Mouse (Mus musculus): ENCODE results near the gene Slc4a5.

The Slc4a5 gene

DNA sequence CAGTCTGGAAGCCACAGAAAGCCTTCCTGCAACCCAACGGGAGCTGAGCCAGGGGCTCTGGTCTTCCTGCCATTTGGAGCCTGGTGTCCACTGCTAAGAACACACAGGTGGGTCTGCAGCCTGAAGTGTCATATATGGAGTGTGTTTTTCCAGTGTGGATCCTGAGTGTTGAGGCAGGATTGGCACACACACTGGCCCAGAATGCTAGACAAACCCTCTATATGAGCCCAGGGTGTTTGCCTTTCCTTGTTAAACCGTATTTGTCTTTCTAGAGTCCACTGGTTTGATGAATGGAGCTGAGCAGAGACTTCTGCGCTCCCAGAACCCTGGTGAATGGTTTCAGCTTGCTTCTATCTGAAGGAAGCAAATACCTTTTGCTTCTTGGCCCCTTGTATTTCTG, at the start of gene Slc4a5:
Gene Slc4a5, plus strand, starts transcription at position 15 of the 400 bp plus-strand sequence.
- DNase-seq (ENCODE audit: low spot score) = no peak

DNA sequence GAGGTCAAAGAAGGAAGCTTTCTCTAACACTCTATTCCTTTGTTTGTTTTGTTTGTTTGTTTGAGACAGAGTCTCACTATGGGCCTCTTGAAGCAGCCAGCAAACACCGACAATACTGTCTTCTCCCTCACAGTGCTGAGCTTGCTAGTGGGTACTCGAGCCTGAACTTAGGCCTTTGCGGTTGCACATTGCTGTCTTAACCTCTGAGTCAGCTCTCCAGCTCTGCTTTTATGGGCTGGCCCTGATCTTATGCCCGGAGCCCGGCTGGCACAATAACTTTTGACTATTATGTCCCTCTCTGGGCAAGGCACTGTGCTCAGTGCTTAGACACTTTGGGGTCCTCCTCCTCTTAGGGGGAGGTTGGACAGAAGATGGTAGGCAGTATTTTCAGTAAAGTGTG, 49.8 kb upstream of the Slc4a5 start:
- DNase-seq (ENCODE audit: low spot score) = no peak

DNA sequence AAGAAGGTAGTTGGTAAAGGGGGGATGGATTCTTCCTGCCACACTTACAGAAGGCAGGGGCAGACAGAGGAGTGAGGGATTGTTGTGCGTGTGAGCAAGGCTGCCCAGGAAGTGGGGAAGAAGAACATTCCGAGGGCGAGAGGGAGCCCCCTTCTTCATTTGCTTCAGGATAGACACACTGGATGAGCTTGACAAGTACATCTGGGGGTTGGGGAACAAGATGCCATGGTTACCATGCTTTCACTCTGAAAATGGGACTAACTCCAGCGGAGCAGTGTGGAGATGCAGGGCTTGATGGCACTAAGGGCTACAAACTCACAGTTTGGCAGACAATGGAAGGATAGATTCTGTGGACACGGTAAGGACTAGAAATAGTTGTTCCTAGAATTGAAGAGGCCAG, 48.6 kb upstream of the Slc4a5 start:
- DNase-seq (ENCODE audit: low spot score) = no peak

DNA sequence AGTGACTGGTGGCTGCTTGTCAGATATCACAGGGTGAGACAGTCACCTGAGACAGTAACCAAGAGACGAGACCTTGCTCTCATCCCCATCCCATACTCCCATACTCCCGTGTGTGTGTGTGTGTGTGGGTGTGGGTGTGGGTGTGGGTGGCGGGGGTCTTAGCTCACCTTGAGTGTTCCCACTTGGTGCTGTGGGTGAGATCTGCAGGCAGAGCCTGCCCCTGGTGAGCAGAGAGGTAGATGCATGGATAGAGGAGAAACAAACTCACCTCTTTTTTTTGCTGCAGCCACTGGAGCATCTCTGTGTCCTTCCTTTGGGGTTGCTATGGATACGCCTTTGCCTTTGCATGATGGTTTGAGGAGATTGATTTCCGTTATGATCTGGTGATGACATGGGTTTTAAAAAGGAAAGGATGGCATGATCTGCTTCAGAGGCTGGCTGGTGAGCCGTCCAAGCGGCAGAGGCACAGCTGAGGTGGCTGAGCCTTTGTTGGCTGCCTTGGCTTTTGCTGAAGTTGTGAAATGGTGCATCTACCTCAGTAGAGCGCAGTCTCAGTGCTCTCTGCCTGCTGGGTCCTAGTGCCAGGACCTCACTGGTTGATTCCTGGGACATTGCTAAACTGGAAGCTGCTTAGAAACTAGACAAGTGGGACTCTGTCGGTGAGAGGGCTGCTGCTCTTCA, 47.2 kb upstream of the Slc4a5 start:
- DNase-seq (ENCODE audit: low spot score) = no peak

DNA sequence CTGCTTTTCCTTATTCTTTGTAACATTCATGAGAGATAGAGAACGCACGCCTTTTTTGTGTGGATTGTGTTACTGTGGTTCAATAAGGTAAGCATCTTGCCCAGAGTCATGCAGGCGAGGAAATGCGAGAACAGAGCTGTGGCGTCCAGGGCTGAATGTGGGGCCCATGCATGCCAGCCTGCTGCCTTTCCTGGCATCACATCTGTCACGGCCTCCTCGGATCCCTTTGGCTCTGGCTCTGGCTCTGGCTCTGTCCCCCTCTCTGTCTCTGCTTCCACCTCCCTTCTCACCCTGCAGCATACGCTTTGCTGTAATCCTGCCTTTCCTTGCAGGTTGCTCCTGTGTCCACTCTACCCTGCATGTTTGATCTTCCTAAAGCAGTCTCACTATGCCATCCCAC, 43.6 kb upstream of the Slc4a5 start:
- DNase-seq (ENCODE audit: low spot score) = no peak

DNA sequence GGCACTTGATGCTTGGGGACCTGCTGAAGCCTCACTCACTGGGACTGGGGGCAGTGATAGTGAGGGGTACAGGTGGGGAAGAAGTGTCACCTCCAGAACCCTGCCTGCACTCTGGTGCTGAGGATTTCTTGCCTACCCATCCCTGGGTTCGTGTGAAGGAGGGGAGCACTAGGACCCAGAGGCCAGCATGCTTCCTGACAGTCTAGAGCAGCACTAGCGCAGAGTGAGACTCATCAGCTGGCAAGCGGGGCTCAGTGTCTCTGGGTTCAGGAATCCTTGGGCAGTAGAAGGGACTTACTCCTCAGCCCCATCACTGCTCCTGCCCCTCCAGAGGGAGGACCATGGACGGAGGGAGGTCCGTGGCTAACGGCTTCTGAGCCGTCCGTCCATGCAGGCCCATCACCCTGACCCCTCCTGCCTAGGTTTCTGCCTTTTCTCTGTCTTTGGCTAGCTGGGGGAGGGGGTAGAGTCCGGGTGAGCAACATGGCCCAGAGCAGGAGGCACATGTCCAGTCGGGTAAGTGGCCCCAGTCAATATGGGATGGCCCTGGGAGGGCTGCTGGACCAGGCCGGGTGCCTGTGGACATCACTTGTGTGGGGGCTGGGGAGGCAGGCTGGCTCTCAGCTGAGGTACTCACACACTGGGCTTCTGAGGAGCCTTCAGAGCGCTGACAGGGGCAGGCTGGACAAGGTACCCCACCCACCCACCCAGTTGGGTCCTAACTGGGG, 40.1 kb upstream of the Slc4a5 start:
- DNase-seq (ENCODE audit: low spot score) = no peak

DNA sequence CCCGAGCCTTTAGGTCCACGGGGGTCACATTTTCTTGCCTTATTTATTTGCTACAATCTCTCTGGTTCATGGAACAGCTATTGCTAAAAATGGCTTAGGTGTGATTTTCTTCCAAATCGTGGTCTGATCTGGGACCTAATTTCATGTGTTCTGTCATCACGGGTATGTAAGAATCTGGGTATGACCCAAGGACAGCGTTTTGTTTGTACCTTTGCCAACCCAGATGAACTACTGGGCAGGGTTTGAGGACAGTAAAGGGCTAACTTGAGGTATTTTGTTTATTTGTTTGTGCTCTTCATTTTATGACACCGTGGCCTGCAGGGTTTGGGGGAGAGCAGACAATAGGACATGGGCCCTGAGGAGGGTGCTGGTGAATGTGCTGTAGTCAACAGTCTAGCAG, 39.0 kb upstream of the Slc4a5 start:
- no peak for DNase-seq (ENCODE audit: low spot score)

DNA sequence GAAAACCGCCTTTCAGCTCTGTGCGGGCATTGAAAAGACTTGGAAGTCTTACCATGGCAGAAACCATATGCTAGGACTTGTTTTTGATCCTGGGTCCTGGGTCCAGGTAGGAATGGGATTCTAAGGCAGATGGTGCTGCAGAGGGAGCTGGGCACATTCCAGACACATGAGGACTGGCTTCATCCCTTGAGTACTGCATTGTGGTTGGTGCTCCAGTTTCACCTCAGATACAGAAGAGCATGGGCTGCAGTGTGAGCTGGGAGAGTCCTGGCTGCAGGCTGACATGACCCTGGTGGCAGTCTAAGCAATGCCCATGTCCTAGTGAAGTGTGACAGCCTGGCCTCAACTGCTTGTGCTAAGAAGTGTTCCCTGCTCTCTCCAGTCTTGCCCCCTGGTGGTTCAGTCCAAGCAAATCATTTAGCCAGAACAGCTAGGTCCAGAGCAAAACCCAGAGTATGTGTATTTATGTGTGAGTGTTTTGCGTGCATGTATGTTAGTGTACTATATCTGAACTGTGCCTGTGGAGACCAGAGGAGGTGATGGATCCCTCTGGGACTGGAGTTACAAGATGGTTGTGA, 34.7 kb upstream of the Slc4a5 start:
- DNase-seq (ENCODE audit: low spot score) = no peak

DNA sequence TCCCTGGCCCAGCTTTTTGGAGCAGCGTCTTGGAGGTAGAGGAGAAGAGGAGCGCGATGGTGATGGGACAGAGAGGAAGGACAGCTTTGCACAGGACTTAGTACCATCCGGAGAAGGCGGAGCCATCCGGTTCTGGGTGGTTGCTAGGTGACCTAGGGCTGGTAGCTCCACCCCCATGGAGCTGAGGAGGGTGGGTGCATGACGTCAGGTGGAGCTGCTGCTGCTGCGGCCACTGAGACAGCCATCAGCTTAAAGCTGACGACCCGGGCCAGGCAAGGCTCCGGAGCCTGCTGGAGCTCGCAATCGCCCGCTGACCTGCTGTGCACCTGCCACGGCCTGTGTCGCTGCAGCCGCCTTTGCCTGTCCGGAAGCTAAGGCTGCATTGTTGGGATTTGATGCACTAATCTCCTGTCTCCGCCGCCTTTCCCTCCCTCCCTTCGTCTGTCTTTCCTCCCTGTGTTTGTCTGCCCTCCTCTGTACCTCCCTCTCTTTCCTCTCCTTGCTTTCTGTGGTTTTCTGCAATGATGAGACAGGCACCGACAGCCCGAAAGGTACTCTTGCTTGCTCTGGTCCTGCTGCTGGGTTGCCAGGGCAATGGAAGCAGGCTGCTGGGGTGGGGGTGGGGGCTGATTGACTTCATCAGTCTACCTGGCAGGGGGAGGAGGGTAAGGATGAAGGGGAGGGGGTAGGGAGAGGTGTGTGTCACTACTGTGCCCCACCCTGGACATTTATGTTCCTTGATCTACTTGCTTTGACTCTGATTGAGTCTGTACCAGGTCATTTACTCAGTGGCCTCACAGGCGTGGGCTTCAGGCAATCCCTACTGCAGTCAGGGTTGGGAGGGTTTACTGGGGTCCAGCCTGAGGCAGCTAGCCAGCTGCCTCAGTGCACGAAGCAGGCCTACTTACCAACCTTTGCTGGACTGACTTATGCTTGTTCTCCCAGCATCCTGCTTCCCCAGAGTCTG, 33.5 kb upstream of the Slc4a5 start:
- DNase-seq (ENCODE audit: low spot score) = peak; percentile 55

DNA sequence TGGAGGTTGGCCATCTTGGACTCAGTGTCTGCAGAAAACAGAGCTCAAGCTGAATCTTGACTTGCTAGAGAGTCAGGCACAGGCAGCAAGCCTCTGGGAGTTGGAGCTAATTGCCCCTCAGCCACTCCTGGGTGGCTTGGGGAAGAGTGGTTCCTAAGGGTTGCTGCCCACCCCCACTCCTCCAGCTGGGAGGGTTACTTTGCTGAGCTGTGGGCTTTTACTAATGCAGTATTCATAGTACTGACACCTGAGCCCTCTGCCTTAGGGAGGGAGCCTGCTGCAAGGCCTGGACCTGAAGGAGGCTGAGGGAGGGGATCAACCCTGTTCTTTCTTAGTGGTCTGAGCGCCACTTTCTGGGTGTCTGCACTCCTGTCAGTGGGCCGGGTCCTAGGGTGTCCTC, 32.7 kb upstream of the Slc4a5 start:
- no peak for DNase-seq (ENCODE audit: low spot score)

DNA sequence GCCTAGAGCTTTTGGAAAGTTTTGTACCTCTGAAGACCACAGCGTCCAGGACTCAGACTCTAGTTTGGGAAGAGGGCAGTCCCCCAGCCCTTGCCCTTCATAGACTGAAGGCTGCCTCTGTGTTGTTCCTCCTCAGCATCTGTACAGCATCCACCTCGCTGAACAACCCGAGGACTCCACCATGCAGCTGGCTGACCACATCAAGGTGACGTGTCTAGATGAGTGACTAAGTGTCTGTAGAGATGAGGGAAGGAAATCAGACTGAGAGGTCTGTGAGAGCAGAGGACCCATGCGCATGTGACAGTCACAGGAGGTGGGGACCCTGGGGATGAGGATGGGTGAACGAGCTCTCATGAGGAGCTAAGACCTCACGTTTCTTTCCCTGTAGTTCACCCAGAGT, 26.1 kb upstream of the Slc4a5 start:
- DNase-seq (ENCODE audit: low spot score) = no peak

DNA sequence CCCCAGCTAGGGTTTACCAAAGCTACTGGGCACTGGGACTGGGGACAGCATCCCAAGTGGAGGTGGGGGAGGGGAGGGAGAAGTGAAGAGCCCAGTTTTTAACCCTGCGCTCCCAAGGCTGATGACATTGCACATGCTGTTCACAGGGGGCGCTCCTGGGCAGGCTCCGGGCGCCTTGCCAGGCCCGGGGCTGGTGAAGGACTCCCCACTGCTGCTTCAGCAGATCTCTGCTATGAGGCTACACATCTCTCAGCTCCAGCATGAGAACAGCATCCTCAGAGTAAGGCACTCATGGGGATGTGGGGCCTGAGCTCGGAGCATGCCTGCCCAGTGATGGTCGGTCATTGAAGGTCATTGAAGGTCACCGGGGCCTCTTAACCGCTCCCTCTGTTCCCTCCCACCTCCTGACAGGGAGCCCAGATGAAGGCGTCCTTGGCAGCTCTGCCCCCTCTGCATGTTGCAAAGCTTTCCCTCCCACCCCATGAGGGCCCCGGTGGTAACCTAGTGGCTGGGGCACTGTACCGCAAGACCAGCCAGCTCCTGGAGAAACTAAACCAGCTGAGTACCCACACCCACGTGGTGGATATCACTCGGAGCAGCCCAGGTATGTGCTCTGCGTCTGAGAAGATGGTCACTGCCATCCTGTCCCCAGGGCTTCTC, 22.2 kb upstream of the Slc4a5 start:
- DNase-seq (ENCODE audit: low spot score) = no peak

DNA sequence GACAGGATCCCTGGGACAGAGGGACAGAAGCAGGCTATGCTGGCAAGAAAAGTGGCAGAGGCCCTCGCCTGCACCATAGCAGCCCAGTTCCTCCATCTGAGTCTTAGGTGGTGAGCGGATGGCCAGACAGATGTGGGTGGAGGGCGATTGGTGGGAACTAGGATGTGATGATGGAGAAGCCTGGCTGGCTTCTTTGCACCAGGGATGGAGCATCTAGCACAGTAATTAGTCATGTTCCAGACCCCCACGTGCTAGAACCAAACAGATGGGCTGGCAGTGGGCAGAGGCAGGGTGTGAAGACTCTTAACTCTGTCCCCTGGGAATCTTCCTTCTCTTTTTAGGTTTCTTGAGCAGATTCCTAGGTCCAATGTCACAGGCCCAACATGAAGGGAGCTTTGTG, 16.3 kb upstream of the Slc4a5 start:
- no peak for DNase-seq (ENCODE audit: low spot score)

DNA sequence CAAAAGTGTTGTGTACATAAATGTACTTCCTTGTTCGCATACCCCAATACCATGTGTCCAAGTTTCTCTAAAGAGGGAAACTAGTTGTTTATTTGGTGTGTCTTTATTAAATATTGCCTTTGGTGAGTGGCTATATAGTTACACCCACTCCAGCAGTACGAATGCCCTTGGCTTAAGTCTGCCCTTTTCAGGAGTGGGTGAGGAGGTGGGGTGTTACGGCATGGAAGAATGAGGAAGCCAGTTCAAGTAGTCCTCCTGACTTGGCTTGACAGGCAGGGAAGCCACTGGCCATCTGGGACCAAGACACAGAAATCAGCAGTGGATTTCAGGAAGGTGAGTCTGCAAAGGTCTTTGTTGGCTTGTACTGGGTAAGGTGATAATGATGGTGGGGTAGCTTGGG, 13.8 kb upstream of the Slc4a5 start:
- DNase-seq (ENCODE audit: low spot score) = no peak

DNA sequence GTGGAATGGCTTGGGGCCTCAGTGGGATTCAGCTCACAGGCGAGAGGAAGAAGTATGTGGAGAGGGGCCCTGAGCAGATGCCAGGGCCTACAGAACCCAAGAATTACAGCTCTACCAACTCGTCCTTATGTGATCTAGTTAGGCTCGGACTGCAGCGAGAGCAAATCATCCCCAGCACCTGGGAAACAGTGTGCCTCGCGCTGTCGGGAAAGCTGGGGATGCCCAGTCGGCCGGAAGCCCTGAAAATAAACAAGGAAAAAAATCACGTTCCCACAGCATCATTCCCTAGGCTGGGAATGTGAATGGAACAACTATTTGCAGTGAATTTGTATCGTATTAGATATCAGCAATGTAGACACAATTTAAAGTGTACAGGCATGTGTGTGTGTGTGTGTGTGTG, 13.3 kb upstream of the Slc4a5 start:
- no peak for DNase-seq (ENCODE audit: low spot score)

DNA sequence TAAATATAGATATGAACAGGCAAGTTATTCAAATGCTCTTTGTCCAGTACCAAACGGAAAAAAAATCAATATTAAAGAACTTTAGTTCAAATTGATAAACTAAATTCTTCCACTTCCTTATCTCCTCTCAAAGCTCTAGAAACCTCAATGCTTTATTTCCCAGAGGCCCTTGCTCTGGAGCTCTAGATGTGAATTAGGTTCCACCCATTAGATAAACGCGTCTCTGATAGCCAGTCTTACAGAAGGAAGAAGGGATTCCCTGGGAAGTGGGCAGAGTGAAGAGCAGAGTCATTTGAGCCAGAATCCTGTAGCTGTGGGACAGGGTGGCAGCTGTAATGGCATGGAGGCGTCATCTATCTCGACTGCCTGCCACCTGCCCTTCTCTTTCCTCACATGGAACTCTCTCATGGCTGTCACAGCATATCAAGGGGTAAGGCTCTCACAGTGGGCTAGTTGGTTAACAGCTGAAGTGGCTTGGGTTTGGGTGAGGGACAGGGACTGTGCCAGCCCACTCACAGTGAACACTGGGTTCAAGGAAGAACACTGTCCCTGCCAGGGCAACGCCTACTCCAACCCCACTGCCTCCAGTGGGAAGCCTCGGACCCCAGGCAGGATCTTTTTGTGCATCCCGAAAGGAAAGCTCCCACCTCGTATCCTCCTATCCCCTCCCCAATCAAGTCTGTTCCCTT, 12.1 kb upstream of the Slc4a5 start:
- no peak for DNase-seq (ENCODE audit: low spot score)

DNA sequence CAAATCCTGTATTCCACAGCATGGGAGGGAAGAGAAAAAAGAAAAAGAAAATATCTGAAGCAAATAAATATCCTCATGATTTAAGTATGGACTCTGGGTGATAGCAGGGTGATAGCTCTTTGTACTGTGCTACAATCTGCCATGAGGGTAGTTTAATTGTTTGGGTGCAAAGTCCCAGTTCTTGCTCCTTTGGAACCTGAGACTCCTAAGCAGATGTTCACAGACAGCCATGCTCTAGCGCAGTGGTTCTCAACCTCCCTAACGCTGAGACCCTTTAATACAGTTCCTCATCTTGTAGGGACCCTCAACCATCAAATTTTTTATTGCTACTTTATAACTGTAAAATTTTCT, 11.6 kb upstream of the Slc4a5 start:
- DNase-seq (ENCODE audit: low spot score) = no peak

DNA sequence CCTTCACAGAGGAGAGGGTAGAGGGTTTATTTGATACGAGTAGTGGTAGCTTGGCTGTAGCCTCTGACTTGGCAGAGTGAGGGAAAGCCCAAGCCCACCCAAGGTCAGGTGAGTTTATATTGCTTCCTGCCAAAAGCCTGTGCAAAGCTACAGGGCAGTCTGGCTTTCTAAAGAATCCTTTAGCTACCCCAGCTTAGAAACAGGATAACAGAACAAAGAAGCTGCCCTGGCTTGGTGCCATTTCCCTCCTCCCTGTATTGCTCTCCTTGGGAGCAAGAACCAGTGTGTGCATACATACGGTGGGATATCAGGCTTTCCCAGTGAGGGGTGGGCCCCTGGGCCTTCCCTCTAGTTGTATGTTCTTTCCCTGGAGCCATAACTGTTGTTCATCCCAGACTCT, 9.1 kb upstream of the Slc4a5 start:
- no peak for DNase-seq (ENCODE audit: low spot score)

DNA sequence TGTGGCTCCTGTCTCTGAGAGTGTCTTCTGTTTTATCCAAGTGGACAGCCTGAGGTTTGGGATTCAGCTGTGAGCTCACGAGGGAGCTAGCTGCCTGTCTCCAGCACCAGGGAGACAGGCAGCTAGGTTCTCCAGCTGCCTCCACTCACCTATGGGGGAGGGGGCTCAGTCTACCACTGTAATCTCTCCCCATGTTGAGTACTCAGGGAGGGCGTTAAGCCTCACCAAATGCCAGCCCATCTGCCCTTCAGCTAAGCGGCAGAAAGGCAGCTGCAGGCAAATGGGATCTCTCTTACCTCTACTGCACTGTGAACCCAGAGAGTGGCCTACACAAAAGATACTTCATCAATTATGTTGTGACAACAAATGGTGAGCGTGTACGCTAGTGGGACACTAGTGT, 8.1 kb upstream of the Slc4a5 start:
- no peak for DNase-seq (ENCODE audit: low spot score)

DNA sequence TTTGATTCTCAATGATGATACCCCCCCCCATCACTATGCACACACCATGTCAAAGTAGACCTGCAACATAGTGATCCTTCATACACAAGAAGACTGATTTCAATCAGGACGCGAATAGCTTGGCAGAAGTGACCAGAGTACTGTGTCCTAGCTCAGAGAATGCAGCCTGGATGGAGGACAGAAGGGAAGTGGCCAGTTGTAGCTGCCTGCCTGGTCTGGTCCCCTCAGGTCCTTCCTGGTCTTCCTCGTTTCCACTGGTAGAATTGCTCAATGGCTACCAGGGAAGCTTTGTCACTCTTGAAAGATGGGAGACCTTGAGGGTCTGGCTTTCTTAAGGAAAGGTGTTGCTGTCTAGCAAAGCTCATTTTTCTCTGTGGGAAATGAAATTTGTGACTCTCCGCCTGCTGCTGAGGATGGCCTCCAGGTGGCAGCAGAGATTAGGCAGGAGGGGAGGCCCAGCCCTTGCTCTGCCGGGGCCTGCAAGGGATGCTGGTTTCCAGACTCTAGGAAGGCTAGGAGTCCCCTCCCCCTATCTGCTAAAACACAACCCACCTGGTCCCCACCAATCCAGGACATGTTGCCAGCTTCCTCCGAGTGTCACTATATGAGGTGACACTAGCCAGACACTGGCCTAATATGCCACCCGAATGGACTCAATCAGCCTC, 4.5 kb upstream of the Slc4a5 start:
- peak; percentile 55 for DNase-seq (ENCODE audit: low spot score)

DNA sequence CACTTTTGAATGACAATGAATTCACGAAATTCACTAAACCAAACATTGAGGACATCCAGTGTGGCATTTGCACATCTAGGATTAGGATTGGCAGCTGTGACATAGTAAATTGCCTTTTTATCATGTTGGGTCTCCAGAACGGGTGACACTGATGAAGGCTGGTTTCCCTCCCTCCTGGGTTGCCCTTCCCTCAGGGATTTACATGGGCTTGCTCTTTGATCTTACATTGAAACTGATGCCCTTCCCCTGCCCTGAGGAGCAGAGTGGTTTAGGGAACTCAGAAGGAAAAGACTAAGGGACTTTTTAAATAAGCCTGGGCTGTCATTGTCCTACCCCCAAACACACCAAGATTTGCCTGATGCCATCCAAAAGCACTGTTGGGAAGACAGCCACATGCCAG, 11.9 kb downstream of the Slc4a5 start:
- DNase-seq (ENCODE audit: low spot score) = no peak

Data from yolk sac, embryonic 10.5 days (tissue).